Mouse (Mus musculus) limb, embryonic 12.5 days (tissue): ENCODE data around the gene Htr3b. TPM values are rescaled to one million over a fixed set of nuclear protein-coding genes. Genes with fewer than 3 reads are reported as not detected.
"Not testable (repeated sequence)": the region's sequence is repeated elsewhere in the genome, so short reads cannot be mapped to it uniquely, and the experiment has no call there.

Experiments used
- ATAC-seq: fragments of 200-750 bp; cut with Nextera tagmentation; 2 replicates; pipeline ENCODE4 v1.8.0; 2017; ENCODE audit warnings: low read depth, moderate TSS enrichment; ENCODE audit not compliant: insufficient number of reproducible peaks, insufficient read depth, low FRiP score, low TSS enrichment
- H3K27ac ChIP-seq: fragments of 300-500 bp; sonication (generic); 2 replicates; pipeline ENCODE4 v1.5.1; 2016; ENCODE audit warnings: mild to moderate bottlenecking, moderate library complexity
- H3K27me3 ChIP-seq: fragments of 300-500 bp; sonication (generic); 2 replicates; pipeline ENCODE4 v1.6.1; 2016; ENCODE audit warnings: mild to moderate bottlenecking, moderate library complexity
- H3K36me3 ChIP-seq: fragments of 300-500 bp; sonication (generic); 2 replicates; pipeline ENCODE4 v1.6.1; 2016; ENCODE audit warnings: mild to moderate bottlenecking, moderate library complexity
- H3K4me1 ChIP-seq: fragments of 300-500 bp; sonication (generic); replicated peaks from 2 replicates; pipeline ENCODE4 v1.6.1; 2016
- H3K4me2 ChIP-seq: fragments of 300-500 bp; sonication (generic); 2 replicates; pipeline ENCODE4 v1.6.1; 2016; ENCODE audit warnings: mild to moderate bottlenecking, moderate library complexity
- H3K4me3 ChIP-seq: fragments of 300-500 bp; sonication (generic); replicated peaks from 2 replicates; pipeline ENCODE4 v1.5.1; 2016; ENCODE audit warnings: mild to moderate bottlenecking
- H3K9ac ChIP-seq: fragments of 300-500 bp; sonication (generic); replicated peaks from 2 replicates; pipeline ENCODE4 v1.6.1; 2016; ENCODE audit warnings: mild to moderate bottlenecking, moderate library complexity
- H3K9me3 ChIP-seq: fragments of 300-500 bp; sonication (generic); 2 replicates; pipeline ENCODE4 v1.6.1; 2016; ENCODE audit warnings: mild to moderate bottlenecking, moderate library complexity
- WGBS: fragments of 180-500 bp; shearing (Covaris S2); methylation state at CpG from one replicate; pipeline ENCODE4 v1.1.7; 2016; 5-methylcytosine and 5-hydroxymethylcytosine counted together
- polyA plus RNA-seq: library from polyadenylated mRNA; unstranded; fragments of >200 nt; fragmentation: Nextera tagmentation; extraction: Ambion mirVana; gene quantifications from 2 replicates; pipeline ENCODE4 v1.2.1, GENCODE M21; 2016

Htr3b gene
- polyA plus RNA-seq, 1 experiment from 2014 or later, result not detected

- not testable (repeated sequence) for ATAC-seq, H3K27me3 ChIP-seq, H3K9me3 ChIP-seq, H3K36me3 ChIP-seq, H3K9ac ChIP-seq, H3K27ac ChIP-seq, H3K4me3 ChIP-seq
- Histone ChIP-seq H3K4me1 (peaks cover 22% of the 10 kb centered on the region), H3K4me2 (0 out of 2 replicates have a peak overlapping the region, but pooled peaks have one; percentile 66)
- WGBS, result 96% methylated on average over 6 of the region's 6 CpGs
These were observed 19.0 kb upstream of the Htr3b start for GRCm38 (mm10) chr9:48983801-48984200.

- H3K4me1 ChIP-seq, result peaks cover 5% of the 10 kb centered on the region
- no peaks in the 10 kb centered on the region for H3K36me3 ChIP-seq
- H3K4me2 ChIP-seq, result no peak overlapping the region
- no peak overlapping the region for H3K9ac ChIP-seq
- no peak overlapping the region for H3K4me3 ChIP-seq
- no peaks in the 10 kb centered on the region for H3K9me3 ChIP-seq
- no peak for ATAC-seq
- H3K27me3 ChIP-seq, result no peaks in the 10 kb centered on the region
- H3K27ac ChIP-seq, result no peak overlapping the region
These were observed 17.0 kb upstream of the Htr3b start for GRCm38 (mm10) chr9:48981827-48982226.

GRCm38 (mm10) chr9:48980781-48981180, 16.0 kb upstream of the Htr3b start:
- 82% methylated on average over 3 of the region's 3 CpGs for WGBS
- H3K27ac ChIP-seq, result no peak overlapping the region
- H3K4me1 ChIP-seq, result peaks cover 2% of the 10 kb centered on the region; the same call in 1 of the 2 replicates
- H3K27me3 ChIP-seq, result no peaks in the 10 kb centered on the region
- no peaks in the 10 kb centered on the region for H3K36me3 ChIP-seq
- no peak overlapping the region for H3K4me2 ChIP-seq
- no peak overlapping the region for H3K9ac ChIP-seq
- no peak for ATAC-seq
- no peak overlapping the region for H3K4me3 ChIP-seq
- no peaks in the 10 kb centered on the region for H3K9me3 ChIP-seq

- Histone ChIP-seq H3K4me2 (no peak overlapping the region), H3K27ac (no peak overlapping the region), H3K9ac (no peak overlapping the region), H3K4me3 (no peak overlapping the region), H3K9me3 (no peaks in the 10 kb centered on the region), H3K36me3 (no peaks in the 10 kb centered on the region), H3K4me1 (peaks cover 2% of the 10 kb centered on the region; the same call in 1 of the 2 replicates), H3K27me3 (no peaks in the 10 kb centered on the region)
- WGBS, result 71% methylated on average over 5 of the region's 5 CpGs
- ATAC-seq, result no peak
These were observed 15.6 kb upstream of the Htr3b start for GRCm38 (mm10) chr9:48980371-48980770.

GRCm38 (mm10) chr9:48976661-48977355, 12.0 kb upstream of the Htr3b start:
- no peak overlapping the region for H3K27ac ChIP-seq
- peaks cover 5% of the 10 kb centered on the region for H3K4me1 ChIP-seq
- H3K9ac ChIP-seq, result no peak overlapping the region
- no peaks in the 10 kb centered on the region for H3K36me3 ChIP-seq
- no peak overlapping the region for H3K4me3 ChIP-seq
- H3K4me2 ChIP-seq, result no peak overlapping the region
- H3K27me3 ChIP-seq, result no peaks in the 10 kb centered on the region
- no peak for ATAC-seq
- H3K9me3 ChIP-seq, result no peaks in the 10 kb centered on the region
- WGBS, result 78% methylated on average over 6 of the region's 6 CpGs

- Histone ChIP-seq H3K9ac (no peak overlapping the region), H3K4me2 (no peak overlapping the region), H3K4me1 (peaks cover 5% of the 10 kb centered on the region), H3K9me3 (no peaks in the 10 kb centered on the region), H3K36me3 (no peaks in the 10 kb centered on the region), H3K4me3 (no peak overlapping the region), H3K27ac (no peak overlapping the region), H3K27me3 (no peaks in the 10 kb centered on the region)
- no peak for ATAC-seq
- 28% methylated on average over 3 of the region's 3 CpGs for WGBS
These were observed 7.7 kb upstream of the Htr3b start for GRCm38 (mm10) chr9:48972494-48972893.

GRCm38 (mm10) chr9:48962131-48962530, 2.7 kb downstream of the Htr3b start:
- Histone ChIP-seq H3K4me2 (no peak overlapping the region), H3K27ac (no peak overlapping the region), H3K27me3 (peaks cover 33% of the 10 kb centered on the region), H3K9me3 (no peaks in the 10 kb centered on the region), H3K4me1 (0 out of 2 replicates have a peak, but pooled peaks cover 5% of the 10 kb centered on the region), H3K36me3 (no peaks in the 10 kb centered on the region), H3K9ac (no peak overlapping the region), H3K4me3 (no peak overlapping the region)
- ATAC-seq, result no peak
- WGBS, result 41% methylated on average over 7 of the region's 7 CpGs

GRCm38 (mm10) chr9:48961314-48961713, 3.5 kb downstream of the Htr3b start:
- Histone ChIP-seq H3K4me3 (no peak overlapping the region), H3K4me1 (0 out of 2 replicates have a peak, but pooled peaks cover 5% of the 10 kb centered on the region), H3K9me3 (no peaks in the 10 kb centered on the region), H3K27me3 (peaks cover 30% of the 10 kb centered on the region), H3K9ac (no peak overlapping the region), H3K36me3 (no peaks in the 10 kb centered on the region), H3K4me2 (no peak overlapping the region; the same call in 1 of the 2 replicates), H3K27ac (no peak overlapping the region)
- 28% methylated on average over 12 of the region's 12 CpGs for WGBS
- no peak for ATAC-seq

GRCm38 (mm10) chr9:48947565-48947964, 17.2 kb downstream of the Htr3b start:
- Histone ChIP-seq H3K4me1 (no peaks in the 10 kb centered on the region), H3K4me3 (no peak overlapping the region), H3K27ac (no peak overlapping the region), H3K36me3 (no peaks in the 10 kb centered on the region), H3K27me3 (peaks cover 6% of the 10 kb centered on the region; the same call in 1 of the 2 replicates), H3K9ac (no peak overlapping the region), H3K9me3 (no peaks in the 10 kb centered on the region), H3K4me2 (no peak overlapping the region)
- ATAC-seq, result no peak
- WGBS, result 88% methylated on average over 4 of the region's 4 CpGs

- 70% methylated on average over 1 of the region's 1 CpGs for WGBS
- Histone ChIP-seq H3K27ac (no peak overlapping the region), H3K4me1 (no peaks in the 10 kb centered on the region), H3K27me3 (peaks cover 9% of the 10 kb centered on the region; the same call in 1 of the 2 replicates), H3K9ac (no peak overlapping the region), H3K4me3 (no peak overlapping the region), H3K36me3 (no peaks in the 10 kb centered on the region), H3K9me3 (no peaks in the 10 kb centered on the region), H3K4me2 (no peak overlapping the region)
- no peak for ATAC-seq
These were observed 22.4 kb downstream of the Htr3b start for GRCm38 (mm10) chr9:48942349-48942748.

- no peaks in the 10 kb centered on the region for H3K9me3 ChIP-seq
- ATAC-seq, result no peak
- peaks cover 13% of the 10 kb centered on the region for H3K4me1 ChIP-seq
- H3K4me2 ChIP-seq, result no peak overlapping the region
- H3K36me3 ChIP-seq, result no peaks in the 10 kb centered on the region
- WGBS, result 81% methylated on average over 5 of the region's 5 CpGs
- H3K9ac ChIP-seq, result no peak overlapping the region
- H3K4me3 ChIP-seq, result no peak overlapping the region
- no peak overlapping the region for H3K27ac ChIP-seq
- peaks cover 49% of the 10 kb centered on the region for H3K27me3 ChIP-seq
These were observed 35.4 kb downstream of the Htr3b start for GRCm38 (mm10) chr9:48929436-48929835.

GRCm38 (mm10) chr9:48928781-48929180, 36.0 kb downstream of the Htr3b start:
- H3K27me3 ChIP-seq, result peaks cover 49% of the 10 kb centered on the region
- 53% methylated on average over 3 of the region's 3 CpGs for WGBS
- H3K36me3 ChIP-seq, result no peaks in the 10 kb centered on the region
- peaks cover 13% of the 10 kb centered on the region for H3K4me1 ChIP-seq
- H3K27ac ChIP-seq, result no peak overlapping the region
- H3K4me3 ChIP-seq, result no peak overlapping the region
- H3K4me2 ChIP-seq, result no peak overlapping the region
- no peak overlapping the region for H3K9ac ChIP-seq
- ATAC-seq, result no peak
- no peaks in the 10 kb centered on the region for H3K9me3 ChIP-seq
